Mouse (Mus musculus): Measurements from ENCODE around the gene Pum1. TPM values are rescaled to one million over a fixed set of nuclear protein-coding genes. Genes with fewer than 3 reads are reported as not detected.

The Pum1 gene
- polyA plus RNA-seq, 1 experiment from 2014 or later, result 133 TPM

- no peak for ATAC-seq (ENCODE audit: low FRiP score, low read depth)
- H3K36me3 ChIP-seq, result peaks cover 47% of the 10 kb centered on the region
Observed at GRCm38 (mm10) chr4:130706215-130707000, 43.3 kb downstream of the Pum1 start.

GRCm38 (mm10) chr4:130711353-130711848 is 48.3 kb downstream of the Pum1 start:
- no peak overlapping the region for H3K4me3 ChIP-seq
- H3K27me3 ChIP-seq, result no peaks in the 10 kb centered on the region
- H3K9me3 ChIP-seq, result no peaks in the 10 kb centered on the region
- no peak overlapping the region for H3K4me2 ChIP-seq (replicated peaks)
- 25% methylated on average over 5 of the region's 5 CpGs for WGBS
- H3K9ac ChIP-seq (replicated peaks), result no peak overlapping the region
- peaks cover 51% of the 10 kb centered on the region for H3K4me1 ChIP-seq
- H3K27ac ChIP-seq (replicated peaks), result peak overlapping the region; percentile 39; the same call in 1 of the 2 replicates
- 0 out of 2 replicates have a peak, but pooled peaks cover 13% of the 10 kb centered on the region for H3K36me3 ChIP-seq
- ATAC-seq (ENCODE audit: low FRiP score, low read depth), result peak; percentile 54; the same call in 1 of the 2 replicates

More at GRCm38 (mm10) chr4:130706215-130707000, 43.3 kb downstream of the Pum1 start:
- Histone ChIP-seq H3K9me3 (no peaks in the 10 kb centered on the region), H3K4me2 (replicated peaks) (no peak overlapping the region), H3K9ac (replicated peaks) (no peak overlapping the region), H3K27ac (replicated peaks) (no peak overlapping the region), H3K4me3 (no peak overlapping the region), H3K4me1 (peaks cover 28% of the 10 kb centered on the region), H3K27me3 (no peaks in the 10 kb centered on the region)
- 94% methylated on average over 3 of the region's 3 CpGs for WGBS

GRCm38 (mm10) chr4:130712341-130712740 is 49.2 kb downstream of the Pum1 start:
- no peak overlapping the region for H3K4me3 ChIP-seq
- H3K27ac ChIP-seq (replicated peaks), result no peak overlapping the region
- 0 out of 2 replicates have a peak, but pooled peaks cover 6% of the 10 kb centered on the region for H3K36me3 ChIP-seq
- peaks cover 48% of the 10 kb centered on the region for H3K4me1 ChIP-seq
- no peak for ATAC-seq (ENCODE audit: low FRiP score, low read depth)
- no peaks in the 10 kb centered on the region for H3K9me3 ChIP-seq
- no peak overlapping the region for H3K9ac ChIP-seq (replicated peaks)
- WGBS, result 92% methylated on average over 3 of the region's 3 CpGs
- no peak overlapping the region for H3K4me2 ChIP-seq (replicated peaks)
- no peaks in the 10 kb centered on the region for H3K27me3 ChIP-seq

GRCm38 (mm10) chr4:130713430-130713829 is 50.3 kb downstream of the Pum1 start:
- H3K9ac ChIP-seq (replicated peaks), result no peak overlapping the region
- no peak overlapping the region for H3K4me2 ChIP-seq (replicated peaks)
- H3K9me3 ChIP-seq, result no peaks in the 10 kb centered on the region
- WGBS, result 90% methylated on average over 5 of the region's 5 CpGs
- ATAC-seq (ENCODE audit: low FRiP score, low read depth), result no peak
- H3K27me3 ChIP-seq, result no peaks in the 10 kb centered on the region
- H3K4me1 ChIP-seq, result peaks cover 46% of the 10 kb centered on the region
- peaks cover 9% of the 10 kb centered on the region; the same call in 1 of the 2 replicates for H3K36me3 ChIP-seq
- H3K27ac ChIP-seq (replicated peaks), result no peak overlapping the region
- no peak overlapping the region for H3K4me3 ChIP-seq

GRCm38 (mm10) chr4:130715126-130715525 is 52.0 kb downstream of the Pum1 start:
- Histone ChIP-seq H3K4me1 (peaks cover 48% of the 10 kb centered on the region), H3K27me3 (no peaks in the 10 kb centered on the region), H3K36me3 (peaks cover 16% of the 10 kb centered on the region), H3K9ac (replicated peaks) (no peak overlapping the region), H3K9me3 (no peaks in the 10 kb centered on the region), H3K4me3 (no peak overlapping the region), H3K4me2 (replicated peaks) (no peak overlapping the region), H3K27ac (replicated peaks) (no peak overlapping the region)
- no peak for ATAC-seq (ENCODE audit: low FRiP score, low read depth)

- Histone ChIP-seq H3K4me1 (peaks cover 50% of the 10 kb centered on the region), H3K9ac (replicated peaks) (no peak overlapping the region), H3K27me3 (no peaks in the 10 kb centered on the region), H3K27ac (replicated peaks) (no peak overlapping the region), H3K36me3 (peaks cover 16% of the 10 kb centered on the region), H3K9me3 (no peaks in the 10 kb centered on the region), H3K4me3 (no peak overlapping the region), H3K4me2 (replicated peaks) (no peak overlapping the region)
- ATAC-seq (ENCODE audit: low FRiP score, low read depth), result no peak
Observed at GRCm38 (mm10) chr4:130715623-130716022, 52.5 kb downstream of the Pum1 start.

- Histone ChIP-seq H3K4me3 (no peak overlapping the region), H3K27ac (replicated peaks) (no peak overlapping the region), H3K9me3 (no peaks in the 10 kb centered on the region), H3K9ac (replicated peaks) (no peak overlapping the region), H3K4me2 (replicated peaks) (no peak overlapping the region), H3K36me3 (peaks cover 16% of the 10 kb centered on the region), H3K27me3 (no peaks in the 10 kb centered on the region), H3K4me1 (peaks cover 49% of the 10 kb centered on the region)
- no peak for ATAC-seq (ENCODE audit: low FRiP score, low read depth)
- 85% methylated on average over 4 of the region's 4 CpGs for WGBS
Observed at GRCm38 (mm10) chr4:130719348-130719747, 56.2 kb downstream of the Pum1 start.

GRCm38 (mm10) chr4:130722607-130723006 is 59.5 kb downstream of the Pum1 start:
- Histone ChIP-seq H3K36me3 (peaks cover 16% of the 10 kb centered on the region), H3K27me3 (no peaks in the 10 kb centered on the region), H3K4me1 (peaks cover 56% of the 10 kb centered on the region)

GRCm38 (mm10) chr4:130726118-130726517 is 63.0 kb downstream of the Pum1 start:
- no peak overlapping the region for H3K9ac ChIP-seq (replicated peaks)
- H3K9me3 ChIP-seq, result no peaks in the 10 kb centered on the region
- H3K4me2 ChIP-seq (replicated peaks), result no peak overlapping the region
- 21% methylated on average over 3 of the region's 3 CpGs for WGBS
- H3K36me3 ChIP-seq, result peaks cover 14% of the 10 kb centered on the region
- H3K4me3 ChIP-seq, result no peak overlapping the region
- peak overlapping the region; percentile 40 for H3K27ac ChIP-seq (replicated peaks)
- peaks cover 38% of the 10 kb centered on the region for H3K4me1 ChIP-seq
- 0 out of 2 replicates have a peak, but pooled peaks have one; percentile 52 for ATAC-seq (ENCODE audit: low FRiP score, low read depth)
- no peaks in the 10 kb centered on the region for H3K27me3 ChIP-seq

More at GRCm38 (mm10) chr4:130722607-130723006, 59.5 kb downstream of the Pum1 start:
- H3K4me2 ChIP-seq (replicated peaks), result no peak overlapping the region
- no peak overlapping the region for H3K27ac ChIP-seq (replicated peaks)
- H3K4me3 ChIP-seq, result no peak overlapping the region
- no peak for ATAC-seq (ENCODE audit: low FRiP score, low read depth)
- no peaks in the 10 kb centered on the region for H3K9me3 ChIP-seq
- 12% methylated on average over 1 of the region's 1 CpGs for WGBS
- H3K9ac ChIP-seq (replicated peaks), result no peak overlapping the region

- H3K36me3 ChIP-seq, result peaks cover 17% of the 10 kb centered on the region
- no peak for ATAC-seq (ENCODE audit: low FRiP score, low read depth)
- H3K4me1 ChIP-seq, result 0 out of 2 replicates have a peak, but pooled peaks cover 3% of the 10 kb centered on the region
- H3K9ac ChIP-seq (replicated peaks), result no peak overlapping the region
- H3K4me3 ChIP-seq, result no peak overlapping the region
- H3K4me2 ChIP-seq (replicated peaks), result no peak overlapping the region
- no peaks in the 10 kb centered on the region for H3K9me3 ChIP-seq
- 86% methylated on average over 4 of the region's 4 CpGs for WGBS
- no peaks in the 10 kb centered on the region for H3K27me3 ChIP-seq
- H3K27ac ChIP-seq (replicated peaks), result no peak overlapping the region
Observed at GRCm38 (mm10) chr4:130735957-130736356, 72.8 kb downstream of the Pum1 start.

- H3K9ac ChIP-seq (replicated peaks), result no peak overlapping the region
- no peak overlapping the region for H3K27ac ChIP-seq (replicated peaks)
Observed at GRCm38 (mm10) chr4:130738527-130738926, 75.4 kb downstream of the Pum1 start.

GRCm38 (mm10) chr4:130744058-130744457 is 80.9 kb downstream of the Pum1 start:
- Histone ChIP-seq H3K9me3 (no peaks in the 10 kb centered on the region), H3K4me1 (no peaks in the 10 kb centered on the region), H3K4me3 (no peak overlapping the region), H3K4me2 (replicated peaks) (no peak overlapping the region), H3K27ac (replicated peaks) (no peak overlapping the region), H3K27me3 (no peaks in the 10 kb centered on the region), H3K36me3 (peaks cover 80% of the 10 kb centered on the region), H3K9ac (replicated peaks) (no peak overlapping the region)
- 80% methylated on average over 4 of the region's 4 CpGs for WGBS
- no peak for ATAC-seq (ENCODE audit: low FRiP score, low read depth)

More at GRCm38 (mm10) chr4:130738527-130738926, 75.4 kb downstream of the Pum1 start:
- Histone ChIP-seq H3K27me3 (no peaks in the 10 kb centered on the region), H3K36me3 (peaks cover 26% of the 10 kb centered on the region), H3K9me3 (no peaks in the 10 kb centered on the region), H3K4me2 (replicated peaks) (no peak overlapping the region), H3K4me3 (no peak overlapping the region), H3K4me1 (0 out of 2 replicates have a peak, but pooled peaks cover 3% of the 10 kb centered on the region)
- no peak for ATAC-seq (ENCODE audit: low FRiP score, low read depth)
- 67% methylated on average over 2 of the region's 2 CpGs for WGBS

Data from midbrain, embryonic 12.5 days (tissue).